Mouse (Mus musculus): ENCODE results near the gene 4930438A08Rik. TPM values are rescaled to one million over a fixed set of nuclear protein-coding genes. Genes with fewer than 3 reads are reported as not detected.

Gene 4930438A08Rik
- polyA plus RNA-seq, 1 experiment from 2014 or later: 3.2 TPM

GRCm38 (mm10) chr11:58308661-58309060, 34.1 kb downstream of the 4930438A08Rik start:
- WGBS (ENCODE audit: insufficient replicate concordance): 92% methylated on average over 9 of the region's 9 CpGs
- ATAC-seq (ENCODE audit: low read depth): no peak

GRCm38 (mm10) chr11:58314069-58314468, 39.5 kb downstream of the 4930438A08Rik start:
- 73% methylated on average over 6 of the region's 6 CpGs for WGBS (ENCODE audit: insufficient replicate concordance)

More at GRCm38 (mm10) chr11:58308661-58309060, 34.1 kb downstream of the 4930438A08Rik start:
- no peak overlapping the region for H3K4me2 ChIP-seq (ENCODE audit: low read depth, low read length)
- H3K4me3 ChIP-seq (ENCODE audit: low read depth, low read length): no peak overlapping the region
- no peaks in the 10 kb centered on the region for H3K9me3 ChIP-seq (replicated peaks; ENCODE audit: control insufficient read depth, low read length)
- H3K9ac ChIP-seq (ENCODE audit: low read depth, low read length): no peak overlapping the region
- H3K27me3 ChIP-seq (ENCODE audit: control insufficient read depth, insufficient read depth, low read depth, low read length): no peaks in the 10 kb centered on the region
- no peaks in the 10 kb centered on the region for H3K36me3 ChIP-seq (ENCODE audit: control insufficient read depth, insufficient read depth)
- peaks cover 19% of the 10 kb centered on the region for H3K4me1 ChIP-seq (ENCODE audit: control insufficient read depth, low read depth, low read length)
- H3K27ac ChIP-seq (ENCODE audit: low read length): no peak overlapping the region

GRCm38 (mm10) chr11:58315536-58316168, 41.1 kb downstream of the 4930438A08Rik start:
- H3K9ac ChIP-seq (ENCODE audit: low read depth, low read length): no peak overlapping the region
- H3K9me3 ChIP-seq (replicated peaks; ENCODE audit: control insufficient read depth, low read length): no peaks in the 10 kb centered on the region
- H3K4me3 ChIP-seq (ENCODE audit: low read depth, low read length): no peak overlapping the region
- WGBS (ENCODE audit: insufficient replicate concordance): 88% methylated on average over 5 of the region's 5 CpGs
- no peak for ATAC-seq (ENCODE audit: low read depth)
- H3K27me3 ChIP-seq (ENCODE audit: control insufficient read depth, insufficient read depth, low read depth, low read length): no peaks in the 10 kb centered on the region
- peaks cover 34% of the 10 kb centered on the region for H3K36me3 ChIP-seq (ENCODE audit: control insufficient read depth, insufficient read depth)
- H3K4me1 ChIP-seq (ENCODE audit: control insufficient read depth, low read depth, low read length): peaks cover 2% of the 10 kb centered on the region; the same call in 1 of the 2 replicates
- no peak overlapping the region for H3K27ac ChIP-seq (ENCODE audit: low read length)
- no peak overlapping the region for H3K4me2 ChIP-seq (ENCODE audit: low read depth, low read length)

More at GRCm38 (mm10) chr11:58314069-58314468, 39.5 kb downstream of the 4930438A08Rik start:
- Histone ChIP-seq H3K27ac (ENCODE audit: low read length) (no peak overlapping the region), H3K9ac (ENCODE audit: low read depth, low read length) (no peak overlapping the region), H3K4me1 (ENCODE audit: control insufficient read depth, low read depth, low read length) (no peaks in the 10 kb centered on the region), H3K9me3 (replicated peaks; ENCODE audit: control insufficient read depth, low read length) (no peaks in the 10 kb centered on the region), H3K4me2 (ENCODE audit: low read depth, low read length) (no peak overlapping the region), H3K4me3 (ENCODE audit: low read depth, low read length) (no peak overlapping the region), H3K36me3 (ENCODE audit: control insufficient read depth, insufficient read depth) (peaks cover 27% of the 10 kb centered on the region), H3K27me3 (ENCODE audit: control insufficient read depth, insufficient read depth, low read depth, low read length) (no peaks in the 10 kb centered on the region)
- no peak for ATAC-seq (ENCODE audit: low read depth)

- H3K4me1 ChIP-seq (ENCODE audit: control insufficient read depth, low read depth, low read length): peaks cover 3% of the 10 kb centered on the region
- H3K27ac ChIP-seq (ENCODE audit: low read length): no peak overlapping the region
- no peak overlapping the region for H3K9ac ChIP-seq (ENCODE audit: low read depth, low read length)
- no peaks in the 10 kb centered on the region for H3K9me3 ChIP-seq (replicated peaks; ENCODE audit: control insufficient read depth, low read length)
- H3K36me3 ChIP-seq (ENCODE audit: control insufficient read depth, insufficient read depth): peaks cover 34% of the 10 kb centered on the region
- no peak overlapping the region for H3K4me3 ChIP-seq (ENCODE audit: low read depth, low read length)
- no peak overlapping the region for H3K4me2 ChIP-seq (ENCODE audit: low read depth, low read length)
- no peak for ATAC-seq (ENCODE audit: low read depth)
- H3K27me3 ChIP-seq (ENCODE audit: control insufficient read depth, insufficient read depth, low read depth, low read length): no peaks in the 10 kb centered on the region
- 86% methylated on average over 17 of the region's 17 CpGs for WGBS (ENCODE audit: insufficient replicate concordance)
Measured at GRCm38 (mm10) chr11:58316344-58316743, 41.7 kb downstream of the 4930438A08Rik start.

GRCm38 (mm10) chr11:58316768-58317390, 42.3 kb downstream of the 4930438A08Rik start:
- Histone ChIP-seq H3K9ac (ENCODE audit: low read depth, low read length) (no peak overlapping the region), H3K27ac (ENCODE audit: low read length) (no peak overlapping the region), H3K36me3 (ENCODE audit: control insufficient read depth, insufficient read depth) (peaks cover 34% of the 10 kb centered on the region), H3K27me3 (ENCODE audit: control insufficient read depth, insufficient read depth, low read depth, low read length) (no peaks in the 10 kb centered on the region), H3K4me3 (ENCODE audit: low read depth, low read length) (no peak overlapping the region), H3K4me2 (ENCODE audit: low read depth, low read length) (no peak overlapping the region), H3K4me1 (ENCODE audit: control insufficient read depth, low read depth, low read length) (peaks cover 9% of the 10 kb centered on the region), H3K9me3 (replicated peaks; ENCODE audit: control insufficient read depth, low read length) (no peaks in the 10 kb centered on the region)
- ATAC-seq (ENCODE audit: low read depth): no peak
- WGBS (ENCODE audit: insufficient replicate concordance): 85% methylated on average over 28 of the region's 28 CpGs

- Histone ChIP-seq H3K36me3 (ENCODE audit: control insufficient read depth, insufficient read depth) (peaks cover 22% of the 10 kb centered on the region), H3K4me1 (ENCODE audit: control insufficient read depth, low read depth, low read length) (peaks cover 34% of the 10 kb centered on the region), H3K4me3 (ENCODE audit: low read depth, low read length) (peak overlapping the region; percentile 89), H3K9me3 (replicated peaks; ENCODE audit: control insufficient read depth, low read length) (peaks cover 3% of the 10 kb centered on the region; the same call in 1 of the 2 replicates), H3K4me2 (ENCODE audit: low read depth, low read length) (peak overlapping the region; percentile 97), H3K9ac (ENCODE audit: low read depth, low read length) (peak overlapping the region; percentile 97), H3K27me3 (ENCODE audit: control insufficient read depth, insufficient read depth, low read depth, low read length) (no peaks in the 10 kb centered on the region), H3K27ac (ENCODE audit: low read length) (peak overlapping the region; percentile 100)
- peak; percentile 99 for ATAC-seq (ENCODE audit: low read depth)
- WGBS (ENCODE audit: insufficient replicate concordance): under 1% methylated on average over 63 of the region's 63 CpGs
Measured at GRCm38 (mm10) chr11:58322824-58323569, 48.4 kb downstream of the 4930438A08Rik start.

- Histone ChIP-seq H3K27ac (ENCODE audit: low read length) (peak overlapping the region; percentile 91), H3K4me1 (ENCODE audit: control insufficient read depth, low read depth, low read length) (peaks cover 39% of the 10 kb centered on the region), H3K9me3 (replicated peaks; ENCODE audit: control insufficient read depth, low read length) (peaks cover 3% of the 10 kb centered on the region; the same call in 1 of the 2 replicates), H3K27me3 (ENCODE audit: control insufficient read depth, insufficient read depth, low read depth, low read length) (no peaks in the 10 kb centered on the region), H3K9ac (ENCODE audit: low read depth, low read length) (peak overlapping the region; percentile 76), H3K4me2 (ENCODE audit: low read depth, low read length) (peak overlapping the region; percentile 97), H3K36me3 (ENCODE audit: control insufficient read depth, insufficient read depth) (peaks cover 19% of the 10 kb centered on the region), H3K4me3 (ENCODE audit: low read depth, low read length) (peak overlapping the region; percentile 89)
- WGBS (ENCODE audit: insufficient replicate concordance): 12% methylated on average over 24 of the region's 24 CpGs
- no peak for ATAC-seq (ENCODE audit: low read depth)
Measured at GRCm38 (mm10) chr11:58323570-58324340, 49.2 kb downstream of the 4930438A08Rik start.

GRCm38 (mm10) chr11:58324614-58325229, 50.1 kb downstream of the 4930438A08Rik start:
- peaks cover 3% of the 10 kb centered on the region; the same call in 1 of the 2 replicates for H3K9me3 ChIP-seq (replicated peaks; ENCODE audit: control insufficient read depth, low read length)
- peaks cover 11% of the 10 kb centered on the region for H3K36me3 ChIP-seq (ENCODE audit: control insufficient read depth, insufficient read depth)
- H3K27me3 ChIP-seq (ENCODE audit: control insufficient read depth, insufficient read depth, low read depth, low read length): no peaks in the 10 kb centered on the region
- H3K27ac ChIP-seq (ENCODE audit: low read length): peak overlapping the region; percentile 91
- no peak for ATAC-seq (ENCODE audit: low read depth)
- no peak overlapping the region for H3K4me3 ChIP-seq (ENCODE audit: low read depth, low read length)
- H3K4me1 ChIP-seq (ENCODE audit: control insufficient read depth, low read depth, low read length): peaks cover 46% of the 10 kb centered on the region
- WGBS (ENCODE audit: insufficient replicate concordance): 35% methylated on average over 3 of the region's 3 CpGs
- peak overlapping the region; percentile 25; the same call in 1 of the 2 replicates for H3K9ac ChIP-seq (ENCODE audit: low read depth, low read length)
- peak overlapping the region; percentile 22 for H3K4me2 ChIP-seq (ENCODE audit: low read depth, low read length)
